Mouse (Mus musculus): ENCODE data around the gene 2310039H08Rik. TPM values are rescaled to one million over a fixed set of nuclear protein-coding genes. Genes with fewer than 3 reads are reported as not detected.
"Not testable (repeated sequence)": the region's sequence is repeated elsewhere in the genome, so short reads cannot be mapped to it uniquely, and the experiment has no call there.

Gene 2310039H08Rik
- polyA plus RNA-seq, 1 experiment from 2014 or later: 69.8 TPM

GRCm38 (mm10) chr17:46764916-46765315 lies 7.5 kb upstream of the 2310039H08Rik start:
- not testable (repeated sequence) for ATAC-seq (ENCODE audit: insufficient number of reproducible peaks, insufficient read depth, low FRiP score, low TSS enrichment, low read depth); H3K9me3 ChIP-seq; H3K36me3 ChIP-seq; H3K27ac ChIP-seq; H3K9ac ChIP-seq; H3K4me1 ChIP-seq; H3K4me2 ChIP-seq; H3K27me3 ChIP-seq; H3K4me3 ChIP-seq
- 65% methylated on average over 9 of the region's 9 CpGs for WGBS

GRCm38 (mm10) chr17:46767868-46768267 lies 4.6 kb upstream of the 2310039H08Rik start:
- Histone ChIP-seq H3K27me3 (no peaks in the 10 kb centered on the region), H3K36me3 (no peaks in the 10 kb centered on the region), H3K4me2 (no peak overlapping the region), H3K9me3 (no peaks in the 10 kb centered on the region), H3K4me3 (no peak overlapping the region), H3K4me1 (peaks cover 7% of the 10 kb centered on the region), H3K27ac (no peak overlapping the region), H3K9ac (no peak overlapping the region)
- 44% methylated on average over 8 of the region's 8 CpGs for WGBS
- ATAC-seq (ENCODE audit: insufficient number of reproducible peaks, insufficient read depth, low FRiP score, low TSS enrichment, low read depth): no peak

- Histone ChIP-seq H3K9me3 (no peaks in the 10 kb centered on the region), H3K4me3 (no peak overlapping the region), H3K9ac (no peak overlapping the region), H3K27ac (no peak overlapping the region), H3K27me3 (no peaks in the 10 kb centered on the region), H3K36me3 (peaks cover 15% of the 10 kb centered on the region), H3K4me1 (peaks cover 20% of the 10 kb centered on the region), H3K4me2 (no peak overlapping the region)
- WGBS: 88% methylated on average over 11 of the region's 11 CpGs
- ATAC-seq (ENCODE audit: insufficient number of reproducible peaks, insufficient read depth, low FRiP score, low TSS enrichment, low read depth): no peak
Observed at GRCm38 (mm10) chr17:46770546-46770945, 1.9 kb upstream of the 2310039H08Rik start.

- no peak overlapping the region for H3K27ac ChIP-seq
- peaks cover 19% of the 10 kb centered on the region for H3K36me3 ChIP-seq
- WGBS: 80% methylated on average over 4 of the region's 4 CpGs
- no peaks in the 10 kb centered on the region for H3K27me3 ChIP-seq
- H3K4me1 ChIP-seq: peaks cover 20% of the 10 kb centered on the region
- no peak overlapping the region for H3K4me3 ChIP-seq
- no peak overlapping the region for H3K9ac ChIP-seq
- ATAC-seq (ENCODE audit: insufficient number of reproducible peaks, insufficient read depth, low FRiP score, low TSS enrichment, low read depth): no peak
- no peak overlapping the region for H3K4me2 ChIP-seq
- no peaks in the 10 kb centered on the region for H3K9me3 ChIP-seq
Observed at GRCm38 (mm10) chr17:46771025-46771424, 1.4 kb upstream of the 2310039H08Rik start.

GRCm38 (mm10) chr17:46771616-46772015 lies 819 bp upstream of the 2310039H08Rik start:
- peak overlapping the region; percentile 91 for H3K4me3 ChIP-seq
- peak overlapping the region; percentile 90 for H3K9ac ChIP-seq
- WGBS: 67% methylated on average over 17 of the region's 17 CpGs
- peaks cover 25% of the 10 kb centered on the region for H3K36me3 ChIP-seq
- H3K4me2 ChIP-seq: peak overlapping the region; percentile 64
- ATAC-seq (ENCODE audit: insufficient number of reproducible peaks, insufficient read depth, low FRiP score, low TSS enrichment, low read depth): no peak
- peaks cover 20% of the 10 kb centered on the region for H3K4me1 ChIP-seq
- no peaks in the 10 kb centered on the region for H3K27me3 ChIP-seq
- no peaks in the 10 kb centered on the region for H3K9me3 ChIP-seq
- H3K27ac ChIP-seq: peak overlapping the region; percentile 88

GRCm38 (mm10) chr17:46772038-46772403 lies 414 bp upstream of the 2310039H08Rik start:
- WGBS: 2% methylated on average over 5 of the region's 5 CpGs
- ATAC-seq (ENCODE audit: insufficient number of reproducible peaks, insufficient read depth, low FRiP score, low TSS enrichment, low read depth): no peak
- Histone ChIP-seq H3K4me3 (peak overlapping the region; percentile 91), H3K4me1 (peaks cover 20% of the 10 kb centered on the region), H3K27me3 (no peaks in the 10 kb centered on the region), H3K4me2 (peak overlapping the region; percentile 64), H3K27ac (peak overlapping the region; percentile 88), H3K9me3 (no peaks in the 10 kb centered on the region), H3K36me3 (peaks cover 28% of the 10 kb centered on the region), H3K9ac (peak overlapping the region; percentile 90)

DNA sequence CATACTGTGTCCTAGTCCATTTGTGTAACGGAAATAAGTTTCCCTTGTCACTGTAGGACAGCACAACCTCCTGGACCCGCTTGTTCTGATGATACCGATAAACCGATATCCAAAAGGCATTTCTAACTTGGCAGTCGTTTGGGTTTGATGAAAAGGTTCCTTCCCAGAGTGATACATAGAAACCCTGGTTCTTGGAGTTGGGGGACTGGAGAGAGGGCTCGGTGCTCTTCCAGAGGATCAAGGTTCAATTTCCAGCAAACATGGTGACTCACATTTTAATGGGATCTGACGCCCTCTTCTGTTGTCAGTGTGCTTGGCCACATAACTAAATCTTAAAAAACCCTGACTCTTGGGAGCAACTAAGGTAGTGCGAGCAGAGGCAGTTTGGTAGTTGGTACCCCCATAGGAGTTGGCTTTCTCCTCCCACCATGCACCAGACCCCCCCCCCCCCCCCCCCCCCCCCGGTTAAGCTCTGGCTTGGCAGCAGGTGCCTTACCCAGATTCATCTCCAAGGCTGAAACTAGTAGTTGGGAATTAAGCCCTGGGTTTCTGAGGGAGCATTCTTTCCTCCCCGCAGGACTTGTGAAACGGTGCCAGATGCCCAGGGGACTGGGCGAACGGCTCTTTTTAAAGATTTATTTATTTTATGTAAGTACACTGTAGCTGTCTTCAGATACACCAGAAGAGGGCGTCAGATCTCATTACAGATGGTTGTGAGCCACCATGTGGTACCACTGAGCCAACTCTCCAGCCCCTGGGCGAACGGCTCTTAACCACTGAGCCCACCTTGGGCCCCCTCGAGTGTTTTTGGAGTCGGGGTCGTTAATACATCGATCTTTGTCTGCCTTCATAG lies 1.1 kb downstream of the 2310039H08Rik start:
- WGBS: 10% methylated on average over 19 of the region's 20 CpGs
- 0 out of 2 replicates have a peak, but pooled peaks have one; percentile 1 for ATAC-seq (ENCODE audit: insufficient number of reproducible peaks, insufficient read depth, low FRiP score, low TSS enrichment, low read depth)
- peak overlapping the region; percentile 90 for H3K9ac ChIP-seq

GRCm38 (mm10) chr17:46774131-46774472 lies 1.7 kb downstream of the 2310039H08Rik start:
- Histone ChIP-seq H3K27me3 (no peaks in the 10 kb centered on the region), H3K4me1 (peaks cover 20% of the 10 kb centered on the region), H3K4me2 (peak overlapping the region; percentile 64), H3K4me3 (peak overlapping the region; percentile 91), H3K9ac (no peak overlapping the region), H3K36me3 (peaks cover 49% of the 10 kb centered on the region), H3K9me3 (no peaks in the 10 kb centered on the region), H3K27ac (no peak overlapping the region; the same call in 1 of the 2 replicates)
- 53% methylated on average over 2 of the region's 2 CpGs for WGBS
- no peak for ATAC-seq (ENCODE audit: insufficient number of reproducible peaks, insufficient read depth, low FRiP score, low TSS enrichment, low read depth)

More for the DNA sequence above, 1.1 kb downstream of the 2310039H08Rik start:
- H3K4me1 ChIP-seq: peaks cover 20% of the 10 kb centered on the region
- H3K27ac ChIP-seq: peak overlapping the region; percentile 88
- H3K4me3 ChIP-seq: peak overlapping the region; percentile 91
- peaks cover 43% of the 10 kb centered on the region for H3K36me3 ChIP-seq
- no peaks in the 10 kb centered on the region for H3K9me3 ChIP-seq
- H3K4me2 ChIP-seq: peak overlapping the region; percentile 64
- H3K27me3 ChIP-seq: no peaks in the 10 kb centered on the region

DNA sequence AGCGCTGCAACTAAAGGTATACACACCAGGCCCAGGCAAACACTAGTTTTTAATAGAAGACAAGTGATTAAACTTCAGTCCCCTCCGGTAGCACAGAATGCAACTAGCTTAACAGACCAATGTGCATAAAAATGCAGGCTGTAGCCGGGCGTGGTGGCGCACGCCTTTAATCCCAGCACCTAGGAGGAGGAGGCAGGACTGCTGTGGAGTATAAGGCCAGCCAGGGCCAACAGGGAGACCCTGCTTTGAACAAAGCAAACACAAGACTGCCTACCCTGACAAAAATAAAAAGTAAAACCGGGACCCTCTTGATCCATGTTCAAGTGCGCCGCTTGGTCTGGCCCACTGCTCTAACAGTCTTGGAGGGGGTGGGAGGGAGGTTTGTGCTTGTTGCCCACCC lies 2.6 kb downstream of the 2310039H08Rik start:
- no peak for ATAC-seq (ENCODE audit: insufficient number of reproducible peaks, insufficient read depth, low FRiP score, low TSS enrichment, low read depth)
- WGBS: 96% methylated on average over 9 of the region's 9 CpGs
- Histone ChIP-seq H3K9ac (no peak overlapping the region), H3K27ac (no peak overlapping the region), H3K27me3 (no peaks in the 10 kb centered on the region), H3K36me3 (peaks cover 58% of the 10 kb centered on the region), H3K4me2 (no peak overlapping the region), H3K4me3 (no peak overlapping the region), H3K4me1 (peaks cover 20% of the 10 kb centered on the region), H3K9me3 (no peaks in the 10 kb centered on the region)

DNA sequence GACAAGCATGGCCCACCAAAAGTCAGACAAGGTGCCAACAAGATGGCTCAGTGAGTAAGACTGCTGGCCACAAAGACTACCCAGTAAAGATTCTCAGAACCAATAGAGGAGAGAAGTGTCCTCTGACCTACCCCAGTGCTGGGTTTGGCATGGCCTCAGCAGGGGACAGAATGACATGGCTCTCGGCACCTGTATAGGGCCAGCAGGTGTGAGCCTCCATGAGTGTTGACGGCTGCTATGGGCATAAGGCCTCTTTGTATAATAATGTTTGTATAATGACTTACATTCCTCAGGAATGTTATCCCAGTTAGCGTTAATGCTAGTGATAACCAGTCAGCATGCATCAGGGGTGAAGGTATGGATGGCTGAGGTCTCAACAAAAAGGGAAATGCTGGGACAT lies 3.7 kb downstream of the 2310039H08Rik start:
- ATAC-seq (ENCODE audit: insufficient number of reproducible peaks, insufficient read depth, low FRiP score, low TSS enrichment, low read depth): no peak
- Histone ChIP-seq H3K4me3 (no peak overlapping the region), H3K4me2 (no peak overlapping the region), H3K27me3 (no peaks in the 10 kb centered on the region), H3K9ac (no peak overlapping the region), H3K4me1 (peaks cover 22% of the 10 kb centered on the region), H3K36me3 (peaks cover 66% of the 10 kb centered on the region), H3K27ac (no peak overlapping the region), H3K9me3 (no peaks in the 10 kb centered on the region)
- WGBS: 89% methylated on average over 3 of the region's 3 CpGs

DNA sequence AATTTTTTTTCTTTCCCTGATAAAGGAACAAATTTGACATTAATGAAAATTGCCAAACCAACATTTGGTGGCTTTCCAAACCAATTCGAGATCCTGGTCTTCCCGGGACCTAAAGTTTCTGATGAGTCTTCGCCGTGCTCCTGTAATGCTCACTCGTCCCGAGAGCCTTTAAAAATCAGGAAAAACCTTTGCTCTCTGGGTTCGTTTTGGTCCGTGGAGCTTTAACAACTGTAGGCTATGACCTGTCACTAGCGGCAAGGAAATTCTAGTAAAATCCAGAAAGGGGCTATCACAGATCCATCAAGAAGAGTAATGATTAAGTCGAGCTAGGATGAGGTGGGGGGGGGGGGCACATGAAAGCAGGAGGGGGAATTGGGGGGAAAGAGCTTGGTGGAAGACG lies 9.4 kb downstream of the 2310039H08Rik start:
- no peak for ATAC-seq (ENCODE audit: insufficient number of reproducible peaks, insufficient read depth, low FRiP score, low TSS enrichment, low read depth)
- Histone ChIP-seq H3K9me3 (no peaks in the 10 kb centered on the region), H3K4me3 (peak overlapping the region; percentile 72), H3K4me1 (peaks cover 5% of the 10 kb centered on the region), H3K4me2 (peak overlapping the region; percentile 64), H3K27me3 (no peaks in the 10 kb centered on the region), H3K9ac (peak overlapping the region; percentile 86), H3K27ac (peak overlapping the region; percentile 88), H3K36me3 (peaks cover 39% of the 10 kb centered on the region)
- 4% methylated on average over 11 of the region's 11 CpGs for WGBS

Measured in embryonic facial prominence, embryonic 13.5 days (tissue).